Mouse (Mus musculus) heart, adult 2 months (tissue): ENCODE results near the gene Irf8.

Source experiments
- CTCF ChIP-seq: fragments of 200-600 bp; IDR thresholded peaks from 2 replicates; pipeline ENCODE4 v1.8.1; 2022; ENCODE audit warnings: antibody characterized with exemption, mild to moderate bottlenecking, moderate library complexity
- EP300 ChIP-seq: fragments of 200-500 bp; IDR thresholded peaks from 2 replicates; pipeline ENCODE4 v1.6.1; 2011; ENCODE audit warnings: low read depth, low read length, control low read depth; ENCODE audit not compliant: insufficient read depth
- POLR2A ChIP-seq: fragments of 200-500 bp; IDR thresholded peaks from 2 replicates; pipeline ENCODE4 v1.6.1; 2011; ENCODE audit warnings: mild to moderate bottlenecking, low read depth, low read length, control low read depth; ENCODE audit not compliant: insufficient read depth

- TF ChIP-seq CTCF = no peak
- TF ChIP-seq POLR2A = no peak
- no peak for TF ChIP-seq EP300
Measured at GRCm38 (mm10) chr8:120746007-120746701, 10.0 kb downstream of the Irf8 start.
